Mouse (Mus musculus): ENCODE results near the gene Cabp7. TPM values are rescaled to one million over a fixed set of nuclear protein-coding genes. Genes with fewer than 3 reads are reported as not detected.

Gene Cabp7
- polyA plus RNA-seq, 1 experiment from 2014 or later = 2.2 TPM

DNA sequence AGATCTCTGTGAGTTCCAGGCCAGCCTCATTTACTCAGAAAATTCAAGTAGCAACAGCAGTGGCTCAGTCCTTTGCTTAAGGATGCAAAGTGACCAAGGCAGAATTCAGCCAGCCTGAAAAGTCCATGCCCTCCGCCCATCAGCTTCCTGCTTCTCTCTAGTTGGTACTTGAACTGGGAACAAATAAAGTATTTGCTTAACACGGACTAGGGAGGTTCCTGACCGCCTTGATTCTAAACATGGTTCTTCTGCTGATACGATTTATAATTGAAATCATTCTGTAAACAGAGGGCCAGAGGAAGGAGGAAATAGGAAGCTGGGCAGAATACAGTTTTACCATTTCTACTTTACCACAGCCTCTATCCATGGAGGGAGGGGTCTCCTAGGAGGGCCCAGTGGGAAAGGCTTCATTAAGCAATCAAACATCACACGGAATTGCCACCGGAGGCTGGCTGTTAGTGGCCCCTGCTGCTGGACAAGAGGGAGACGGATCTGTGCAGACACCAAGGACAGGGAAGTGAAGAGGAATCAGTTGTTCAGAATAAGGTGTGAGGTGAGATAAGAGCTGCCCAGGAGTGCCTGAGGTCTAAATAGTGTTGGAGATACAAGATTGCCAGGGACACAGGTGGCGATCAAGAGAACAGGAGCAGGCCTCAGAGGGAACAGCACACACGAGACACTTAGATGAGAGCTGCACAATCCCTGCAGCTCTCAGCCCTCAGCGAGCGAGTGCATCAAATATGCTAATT is 57.8 kb downstream of the Cabp7 start:
- Histone ChIP-seq H3K4me3 (replicated peaks; ENCODE audit: low read length) (no peak overlapping the region), H3K4me1 (replicated peaks; ENCODE audit: control insufficient read depth, insufficient read depth, low read length) (no peaks in the 10 kb centered on the region), H3K36me3 (replicated peaks; ENCODE audit: control insufficient read depth, insufficient read depth) (peaks cover 13% of the 10 kb centered on the region), H3K4me2 (replicated peaks) (no peak overlapping the region), H3K9me3 (ENCODE audit: control insufficient read depth, low read length) (no peaks in the 10 kb centered on the region), H3K9ac (no peak overlapping the region), H3K27ac (no peak overlapping the region), H3K27me3 (ENCODE audit: control insufficient read depth, insufficient read depth, low read length) (no peaks in the 10 kb centered on the region)
- 64% methylated on average over 11 of the region's 11 CpGs for WGBS
- ATAC-seq (ENCODE audit: low FRiP score) (no peak), DNase-seq (ENCODE audit: low spot score) (no peak)

DNA sequence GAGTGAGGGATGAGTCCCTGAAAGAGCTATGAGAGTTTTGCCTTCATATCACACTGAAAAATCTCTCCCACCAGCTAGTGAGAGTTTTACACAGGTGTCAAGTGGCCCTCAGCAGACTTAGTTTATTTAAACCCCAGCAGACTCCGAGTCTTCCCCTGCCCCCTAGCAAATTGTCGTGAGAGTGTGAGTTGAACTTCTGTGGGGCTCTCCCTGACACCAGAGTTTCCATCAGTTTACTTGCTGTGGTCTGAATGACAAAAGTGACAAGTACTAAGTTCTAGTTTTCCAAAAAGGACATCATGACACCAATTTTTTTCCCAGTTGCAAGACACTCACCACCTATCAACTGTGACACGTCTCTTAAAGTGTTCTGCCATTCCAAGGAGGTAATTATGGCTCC is 58.7 kb downstream of the Cabp7 start:
- H3K4me2 ChIP-seq (replicated peaks) = no peak overlapping the region
- no peak overlapping the region for H3K27ac ChIP-seq
- DNase-seq (ENCODE audit: low spot score) (no peak), ATAC-seq (ENCODE audit: low FRiP score) (no peak)
- H3K9ac ChIP-seq = no peak overlapping the region
- 79% methylated on average over 3 of the region's 3 CpGs for WGBS
- H3K9me3 ChIP-seq (ENCODE audit: control insufficient read depth, low read length) = no peaks in the 10 kb centered on the region
- no peaks in the 10 kb centered on the region for H3K4me1 ChIP-seq (replicated peaks; ENCODE audit: control insufficient read depth, insufficient read depth, low read length)
- no peak overlapping the region for H3K4me3 ChIP-seq (replicated peaks; ENCODE audit: low read length)
- H3K27me3 ChIP-seq (ENCODE audit: control insufficient read depth, insufficient read depth, low read length) = no peaks in the 10 kb centered on the region
- peaks cover 22% of the 10 kb centered on the region for H3K36me3 ChIP-seq (replicated peaks; ENCODE audit: control insufficient read depth, insufficient read depth)

GRCm38 (mm10) chr11:4687027-4687426 is 59.6 kb downstream of the Cabp7 start:
- H3K4me2 ChIP-seq (replicated peaks) = no peak overlapping the region
- H3K4me1 ChIP-seq (replicated peaks; ENCODE audit: control insufficient read depth, insufficient read depth, low read length) = no peaks in the 10 kb centered on the region
- no peaks in the 10 kb centered on the region for H3K27me3 ChIP-seq (ENCODE audit: control insufficient read depth, insufficient read depth, low read length)
- H3K27ac ChIP-seq = no peak overlapping the region
- WGBS = 89% methylated on average over 3 of the region's 3 CpGs
- H3K4me3 ChIP-seq (replicated peaks; ENCODE audit: low read length) = no peak overlapping the region
- no peaks in the 10 kb centered on the region for H3K9me3 ChIP-seq (ENCODE audit: control insufficient read depth, low read length)
- no peak overlapping the region for H3K9ac ChIP-seq
- ATAC-seq (ENCODE audit: low FRiP score) = no peak
- H3K36me3 ChIP-seq (replicated peaks; ENCODE audit: control insufficient read depth, insufficient read depth) = peaks cover 30% of the 10 kb centered on the region
- DNase-seq (ENCODE audit: low spot score) = no peak

Other genes with a start within 250 kb of the Cabp7 start
- gene Mtmr3, start 151.9 kb downstream of the Cabp7 start, polyA plus RNA-seq (2014; fragmentation: Nextera tagmentation; extraction: Ambion mirVana) = 39.9 and 43.0 TPM in 2 replicates
- not detected in 2 replicates for gene Gm11032, start 126.7 kb downstream of the Cabp7 start, polyA plus RNA-seq (2014; fragmentation: Nextera tagmentation; extraction: Ambion mirVana)
- gene Ascc2, start 109.0 kb downstream of the Cabp7 start, polyA plus RNA-seq (2014; fragmentation: Nextera tagmentation; extraction: Ambion mirVana) = 19.5 and 20.2 TPM in 2 replicates
- 603 and 721 TPM in 2 replicates for gene Uqcr10, start 42.4 kb downstream of the Cabp7 start, polyA plus RNA-seq (2014; fragmentation: Nextera tagmentation; extraction: Ambion mirVana)
- 57.3 and 58.3 TPM in 2 replicates for gene Zmat5, start 42.1 kb downstream of the Cabp7 start, polyA plus RNA-seq (2014; fragmentation: Nextera tagmentation; extraction: Ambion mirVana)
- gene Nf2, start 102.8 kb upstream of the Cabp7 start, polyA plus RNA-seq (2014; fragmentation: Nextera tagmentation; extraction: Ambion mirVana) = 63.9 and 65.5 TPM in 2 replicates
- gene Nipsnap1, start 127.2 kb upstream of the Cabp7 start, polyA plus RNA-seq (2014; fragmentation: Nextera tagmentation; extraction: Ambion mirVana) = 116 and 118 TPM in 2 replicates
- gene Thoc5, start 148.5 kb upstream of the Cabp7 start, polyA plus RNA-seq (2014; fragmentation: Nextera tagmentation; extraction: Ambion mirVana) = 53.3 TPM in 2 replicates
- 11.8 and 17.9 TPM in 2 replicates for gene Nefh, start 201.3 kb upstream of the Cabp7 start, polyA plus RNA-seq (2014; fragmentation: Nextera tagmentation; extraction: Ambion mirVana)
- gene Ap1b1, start 240.0 kb upstream of the Cabp7 start, polyA plus RNA-seq (2014; fragmentation: Nextera tagmentation; extraction: Ambion mirVana) = 91.7 and 99.9 TPM in 2 replicates